Mouse (Mus musculus): ENCODE measurements around the gene Osbp2.

The Osbp2 gene

GRCm38 (mm10) chr11:3815951-3816350, 47.8 kb downstream of the Osbp2 start:
- no peak for DNase-seq

GRCm38 (mm10) chr11:3813340-3813739, 50.4 kb downstream of the Osbp2 start:
- peak; percentile 55 for DNase-seq

GRCm38 (mm10) chr11:3808162-3808561, 55.5 kb downstream of the Osbp2 start:
- peak; percentile 45 for DNase-seq

- DNase-seq = peak; percentile 48
These were observed 58.3 kb downstream of the Osbp2 start for GRCm38 (mm10) chr11:3805362-3805761.

DNA sequence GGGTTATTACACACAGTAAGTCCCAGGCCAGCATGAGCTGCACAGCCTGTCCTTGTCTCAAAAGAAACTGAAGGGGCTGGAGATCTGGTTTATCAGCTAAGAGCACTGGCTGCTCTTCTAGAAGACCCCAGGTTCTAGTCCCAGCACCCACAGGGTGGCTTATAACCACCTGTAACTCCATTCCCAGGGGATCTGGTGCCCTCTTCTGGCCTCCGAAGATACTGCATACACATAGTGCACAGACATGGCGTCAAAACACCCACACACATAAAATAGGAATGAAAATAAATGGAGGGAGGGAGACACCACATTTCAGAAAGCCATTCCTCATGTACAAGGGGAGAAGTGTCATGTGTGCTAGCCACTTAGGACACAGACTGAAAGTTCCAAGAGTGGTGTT, 59.1 kb downstream of the Osbp2 start:
- DNase-seq = no peak

- DNase-seq = no peak
These were observed 61.6 kb downstream of the Osbp2 start for GRCm38 (mm10) chr11:3802057-3802456.

DNA sequence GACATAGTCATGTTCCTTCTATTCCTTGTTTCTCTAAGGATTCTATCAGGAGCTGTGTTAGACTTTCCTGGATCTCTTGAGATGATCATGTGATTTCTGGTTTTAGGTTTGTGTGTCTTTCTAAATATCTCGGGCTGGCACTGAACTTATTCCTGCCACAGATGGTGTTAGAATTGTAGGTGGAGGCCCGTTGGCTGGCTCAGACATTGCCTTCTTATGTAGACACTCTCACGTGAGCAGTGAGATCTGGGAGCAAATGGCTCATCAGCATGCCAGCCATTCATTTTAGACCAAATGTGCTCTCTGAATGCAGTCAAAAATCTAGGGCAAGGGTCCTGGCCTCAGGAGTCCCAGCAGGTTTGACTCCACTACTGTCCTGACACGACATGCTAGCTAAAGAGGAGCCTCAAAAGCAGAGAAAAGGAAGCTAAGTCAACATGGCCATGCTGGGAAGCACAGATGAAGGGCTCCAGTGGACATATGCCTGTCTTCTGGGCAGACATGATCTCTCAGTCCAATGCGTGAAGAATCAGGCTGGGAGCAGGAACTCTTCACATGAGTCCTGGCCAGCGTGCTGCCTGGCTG, 66.0 kb downstream of the Osbp2 start:
- DNase-seq = no peak

GRCm38 (mm10) chr11:3790736-3791135, 73.0 kb downstream of the Osbp2 start:
- DNase-seq = no peak

DNA sequence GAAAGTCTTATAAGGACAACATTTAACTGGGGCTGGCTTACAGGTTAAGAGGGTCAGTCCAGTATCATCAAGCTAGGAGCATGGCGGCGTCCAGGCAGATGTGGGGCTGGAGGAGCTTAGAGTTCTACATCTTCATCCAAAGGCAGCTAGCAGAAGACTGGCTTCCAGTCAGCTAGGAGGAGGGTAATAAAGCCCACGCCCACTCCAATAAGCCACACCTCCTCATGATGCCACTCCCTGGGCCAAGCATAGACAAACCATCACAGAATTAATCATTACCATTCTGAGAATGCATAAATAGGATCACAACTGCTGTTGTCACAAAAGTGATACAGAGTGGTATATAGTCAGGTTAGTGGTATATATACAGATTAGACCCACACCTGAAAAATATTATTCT, 73.8 kb downstream of the Osbp2 start:
- peak; percentile 40 for DNase-seq

DNA sequence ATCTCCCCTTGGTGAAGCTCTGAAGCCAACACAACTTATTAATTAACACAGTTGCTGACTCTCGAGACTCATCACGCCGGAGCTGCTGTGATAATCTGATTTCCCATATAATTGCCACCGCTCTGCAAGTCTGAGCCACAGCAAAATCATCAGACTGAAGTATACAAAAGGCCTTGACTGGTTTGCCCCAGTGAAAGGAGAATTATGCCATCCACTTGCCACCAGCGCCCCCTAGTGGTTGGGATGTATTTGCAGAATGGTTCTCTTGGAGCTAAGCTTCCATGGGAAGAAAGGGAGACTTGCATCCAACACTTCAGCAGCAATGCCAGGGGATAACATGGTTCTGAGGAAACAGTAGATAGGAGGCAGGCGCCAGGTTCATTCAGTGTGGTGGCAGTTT, 77.1 kb downstream of the Osbp2 start:
- DNase-seq = peak; percentile 86

DNA sequence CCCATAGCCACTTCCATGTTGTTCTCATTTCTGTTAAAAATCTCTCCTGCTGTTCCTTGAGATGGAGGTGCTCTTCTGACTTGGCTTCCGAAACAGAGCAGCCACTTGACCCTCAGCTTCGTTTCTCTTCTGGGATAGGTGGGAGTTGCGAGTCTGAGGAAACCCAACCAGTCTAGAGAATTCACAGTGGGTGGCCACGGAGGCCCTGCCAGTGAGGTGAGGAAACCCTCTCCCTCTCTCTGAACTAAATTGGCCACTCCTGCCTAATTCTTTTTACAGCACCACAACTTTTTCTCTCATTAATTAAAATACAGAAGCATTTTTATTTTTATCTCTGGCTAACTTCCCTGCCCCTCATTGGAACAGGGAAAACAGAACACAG, 88.4 kb downstream of the Osbp2 start:
- no peak for DNase-seq

- DNase-seq = peak; percentile 42
These were observed 89.0 kb downstream of the Osbp2 start for GRCm38 (mm10) chr11:3774463-3775262.

DNA sequence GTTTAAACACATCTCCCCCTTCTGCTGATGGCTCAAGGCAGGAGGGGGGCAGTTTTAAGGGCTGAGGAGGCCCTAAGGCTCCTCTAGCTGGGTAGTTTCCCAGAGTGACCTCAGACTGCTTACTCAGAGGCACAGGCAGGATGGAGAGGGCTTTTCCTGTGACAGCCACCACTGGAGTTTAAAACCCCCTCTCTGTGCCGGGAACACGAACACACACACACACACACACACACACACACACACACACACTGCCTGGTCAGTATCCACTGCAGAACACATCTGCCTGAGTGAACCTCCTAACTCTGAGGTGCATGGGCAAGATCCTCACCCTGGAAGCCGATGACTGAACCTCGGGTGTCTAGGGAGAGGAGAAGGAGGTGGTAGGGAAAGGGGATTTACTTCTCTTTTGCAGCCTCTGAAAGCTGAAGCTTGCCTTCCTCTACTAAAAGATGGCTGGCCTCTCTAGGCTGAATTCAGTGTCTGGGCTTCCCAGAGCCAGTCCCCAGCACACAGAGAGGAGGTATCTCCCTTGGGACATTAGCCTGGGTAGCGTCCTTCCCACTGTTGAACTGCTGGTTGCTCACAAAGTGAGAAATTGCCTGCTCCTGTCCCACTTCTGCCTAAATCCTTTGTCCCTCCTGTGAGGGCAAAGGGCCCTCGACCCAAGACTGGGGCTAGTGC, 89.8 kb downstream of the Osbp2 start:
- DNase-seq = no peak

DNA sequence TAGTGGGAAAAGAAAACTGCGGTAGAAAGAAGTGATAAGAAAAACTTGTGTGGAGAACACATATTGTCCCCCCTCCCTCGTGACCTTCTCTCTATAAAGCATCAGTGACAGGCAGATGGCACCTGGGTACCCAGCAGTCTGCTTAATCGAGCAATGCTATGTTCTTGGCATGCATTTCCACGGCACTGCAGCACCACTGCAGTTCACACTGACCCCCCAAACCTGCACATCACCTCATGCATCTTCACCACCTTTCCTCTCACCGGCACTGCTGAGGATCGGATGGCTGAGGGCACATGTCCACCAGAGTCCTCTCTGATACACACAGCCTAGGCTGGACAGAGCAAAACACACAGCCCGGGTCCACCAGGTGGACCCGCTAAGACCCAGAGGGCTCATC, 90.6 kb downstream of the Osbp2 start:
- DNase-seq = no peak

- DNase-seq = no peak
These were observed 92.4 kb downstream of the Osbp2 start for GRCm38 (mm10) chr11:3771348-3771747.

DNA sequence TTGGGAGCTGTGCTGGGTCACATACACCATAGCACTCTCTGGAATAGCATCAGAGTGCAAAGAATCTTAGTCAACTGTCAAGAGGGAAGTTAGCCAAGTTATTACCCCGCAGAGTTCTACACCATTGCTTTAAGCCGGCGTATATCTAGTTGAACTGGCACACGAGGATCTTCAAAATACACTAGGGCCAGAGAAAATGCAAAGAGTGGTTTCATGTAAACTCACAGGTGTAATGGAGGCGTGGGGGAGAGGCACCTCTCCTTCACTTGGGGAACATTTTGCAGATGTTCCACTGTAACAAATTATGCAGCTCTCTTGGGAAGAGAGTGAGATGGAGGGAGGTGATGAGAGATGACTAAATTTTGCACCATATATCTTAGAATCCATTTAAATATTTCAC, 95.9 kb downstream of the Osbp2 start:
- no peak for DNase-seq

DNA sequence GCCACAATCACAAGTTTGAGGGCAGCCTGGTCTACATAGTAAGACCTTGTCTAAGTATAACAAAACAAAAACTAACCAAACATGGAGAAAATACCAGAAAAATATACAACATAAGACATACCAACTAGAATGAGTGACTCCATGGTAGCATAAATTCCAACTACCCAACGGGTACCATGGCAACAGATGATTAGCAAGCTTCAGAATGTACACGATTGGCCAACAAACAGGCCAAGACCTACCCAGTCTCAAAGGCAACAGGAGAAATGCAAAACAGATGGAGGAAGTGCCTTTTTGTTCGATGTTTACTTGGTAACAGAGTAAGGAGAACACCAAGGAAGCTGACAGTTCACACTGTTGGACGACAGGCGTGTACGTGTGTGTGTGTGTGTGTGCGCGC, 96.7 kb downstream of the Osbp2 start:
- no peak for DNase-seq

GRCm38 (mm10) chr11:3764352-3764751, 99.4 kb downstream of the Osbp2 start:
- no peak for DNase-seq

GRCm38 (mm10) chr11:3761775-3762501, 101.8 kb downstream of the Osbp2 start:
- DNase-seq = peak; percentile 27

DNA sequence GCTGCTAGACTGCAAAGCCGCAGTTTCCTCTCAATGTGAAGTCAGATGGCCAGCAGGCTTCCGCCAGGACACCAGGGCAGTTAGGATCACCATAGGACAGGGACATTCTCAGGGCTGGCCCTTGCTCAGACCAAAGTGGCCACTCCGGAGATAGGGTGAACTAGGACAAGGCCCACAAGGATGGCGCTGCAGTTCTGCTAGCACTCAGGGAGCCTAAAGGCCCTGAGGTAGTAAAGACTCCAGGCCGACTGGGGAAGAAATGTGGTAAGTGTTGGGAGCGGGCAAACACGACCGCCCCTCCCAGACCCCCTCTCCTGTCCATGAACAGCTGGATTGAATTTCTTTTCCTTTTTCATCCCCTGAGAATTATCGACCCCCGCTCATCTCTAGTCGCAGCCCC, 102.4 kb downstream of the Osbp2 start:
- no peak for DNase-seq

DNA sequence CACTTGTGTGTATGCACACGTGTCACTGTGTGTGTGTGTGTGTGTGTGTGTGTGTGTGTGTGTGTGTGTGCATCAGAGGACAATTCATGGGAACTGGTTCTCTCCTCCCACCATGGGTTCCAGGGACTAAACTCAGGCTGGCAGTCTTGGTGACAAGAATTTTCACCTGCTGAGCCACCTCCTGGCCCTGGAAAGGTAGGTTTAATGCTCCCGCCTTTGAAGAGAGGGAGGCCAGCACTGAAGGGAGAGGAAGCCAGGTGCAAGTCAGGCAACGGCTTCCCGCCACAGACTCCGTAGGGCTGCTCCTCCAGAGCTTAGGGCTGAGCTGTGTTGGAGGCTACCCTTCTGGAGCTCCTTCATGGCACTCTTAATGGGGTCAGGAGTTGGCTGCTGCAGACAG, 104.3 kb downstream of the Osbp2 start:
- no peak for DNase-seq

DNA sequence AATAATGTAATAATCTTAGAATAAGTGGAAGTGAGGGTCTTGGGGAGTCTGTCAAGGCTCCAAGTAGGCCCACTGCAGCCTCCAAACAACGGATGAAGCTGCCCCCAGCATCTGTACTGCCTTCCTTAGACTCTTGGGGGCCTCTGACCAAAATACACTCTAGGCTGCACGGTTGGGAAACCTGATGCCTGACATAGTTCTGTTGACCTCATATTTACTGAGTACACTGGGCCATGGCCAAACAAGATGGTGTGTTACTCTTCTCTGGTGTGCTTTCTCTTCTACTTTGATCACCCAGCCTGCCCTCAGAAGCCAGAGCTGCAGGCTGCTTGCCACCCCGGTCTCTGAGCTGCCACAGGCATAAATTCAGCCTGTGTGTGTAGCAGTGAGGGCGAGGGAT, 108.4 kb downstream of the Osbp2 start:
- no peak for DNase-seq

DNA sequence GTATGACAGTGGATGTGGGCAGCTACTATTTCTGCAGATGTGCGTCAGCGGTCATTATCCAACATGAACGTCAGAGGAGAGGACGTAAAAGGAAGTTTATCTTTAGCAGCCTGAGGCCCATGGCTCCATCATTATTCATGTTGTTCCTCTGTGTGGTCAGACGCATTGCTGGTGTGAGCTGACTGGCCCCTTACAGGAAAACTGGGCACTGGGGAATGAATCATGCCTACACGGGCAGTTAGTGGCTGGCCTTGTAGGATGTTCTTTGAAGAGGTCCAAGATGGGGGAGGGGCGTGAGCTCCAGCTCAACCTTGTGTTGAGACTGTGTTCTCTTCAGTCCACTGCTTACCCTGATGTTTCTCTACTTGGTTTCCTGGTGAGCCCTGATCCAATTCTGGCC, 109.0 kb downstream of the Osbp2 start:
- no peak for DNase-seq

DNA sequence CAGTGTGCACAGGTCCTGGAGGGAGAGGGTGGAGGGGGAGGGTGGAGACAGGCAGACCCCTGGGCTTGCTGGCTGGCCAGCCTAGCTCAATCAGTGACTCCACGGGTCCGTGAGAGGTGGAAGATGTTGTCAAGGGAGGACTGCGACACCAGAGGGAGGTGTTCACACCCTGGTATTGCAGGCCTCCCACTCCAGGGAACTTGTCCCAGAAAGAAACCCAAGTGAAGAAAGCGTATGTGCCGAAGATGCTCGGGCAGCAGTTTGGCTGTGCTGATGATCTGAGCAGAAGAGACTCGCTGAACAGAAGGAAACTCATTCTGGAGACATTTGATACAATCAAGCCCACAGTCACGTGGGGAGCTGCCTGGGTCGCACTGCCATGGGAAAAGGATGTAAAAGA, 109.8 kb downstream of the Osbp2 start:
- DNase-seq = no peak

All from kidney, postnatal 14 days (tissue).